Mouse (Mus musculus) heart, postnatal 0 days (tissue): ENCODE measurements around the gene Tgm2.

Experiments used
- CTCF ChIP-seq: IDR thresholded peaks from 2 replicates; pipeline ENCODE4 v1.5.1; 2016; ENCODE audit warnings: antibody characterized with exemption, control low read depth, low read depth
- EP300 ChIP-seq: IDR thresholded peaks from 2 replicates; pipeline ENCODE4 v1.6.1; 2016; ENCODE audit warnings: antibody characterized with exemption, low read depth

DNA sequence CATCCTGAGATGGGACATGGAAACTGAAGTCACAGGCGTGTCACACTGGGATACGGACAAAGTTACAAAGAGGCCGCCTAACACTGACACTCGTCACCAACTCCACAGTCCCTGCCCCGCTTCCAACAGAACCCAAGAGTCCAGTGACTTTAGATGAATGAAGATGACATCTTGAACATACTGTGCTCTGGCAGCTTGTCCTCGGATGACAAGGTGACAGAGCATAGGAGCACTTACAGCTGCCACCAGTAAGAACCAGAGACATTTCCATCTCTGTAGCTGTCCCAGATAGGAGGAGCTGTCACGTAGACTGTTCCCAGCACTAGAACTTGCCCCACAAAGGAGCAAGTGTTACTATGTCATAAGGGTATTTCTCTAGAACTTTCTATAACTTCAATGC is 18.4 kb downstream of the Tgm2 start:
- TF ChIP-seq CTCF (0 out of 2 replicates have a peak, but pooled peaks have one; percentile 3), EP300 (peak; percentile 67; the same call in 1 of the 2 replicates)
